Mouse (Mus musculus): ENCODE results near the gene Epb41l1. TPM values are rescaled to one million over a fixed set of nuclear protein-coding genes. Genes with fewer than 3 reads are reported as not detected.

The Epb41l1 gene
- polyA plus RNA-seq, 1 experiment from 2014 or later: 2.5 TPM

DNA sequence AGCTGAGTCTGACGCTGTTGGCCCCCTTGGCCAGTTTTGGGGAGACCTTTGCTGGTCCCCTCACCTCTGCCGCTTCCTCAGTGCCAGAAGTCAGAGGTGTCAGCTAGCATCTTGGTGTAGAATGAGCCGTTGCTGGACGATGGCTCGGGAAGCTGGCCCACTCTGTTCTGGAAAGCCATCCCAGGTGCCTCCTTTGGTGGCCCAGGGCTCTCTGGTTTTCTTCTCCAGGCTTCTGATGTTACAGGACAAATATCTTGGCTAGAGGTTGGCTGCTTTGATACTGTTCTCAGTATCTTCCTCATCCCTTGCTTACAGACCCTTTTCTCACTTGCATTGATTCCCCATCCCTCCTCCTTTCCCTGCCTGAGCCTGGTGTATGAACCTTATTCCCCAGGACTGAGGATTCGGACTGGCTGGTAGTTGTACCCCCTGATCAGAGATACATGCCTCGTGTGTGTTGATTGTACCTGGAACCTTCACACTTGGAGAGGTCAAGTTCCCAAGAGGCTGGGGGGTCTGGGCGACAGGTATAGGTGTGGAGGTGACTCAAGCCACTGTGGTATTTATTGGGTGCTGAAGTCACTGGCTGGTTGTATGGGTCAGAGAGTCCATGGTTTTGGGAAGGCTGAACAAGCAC lies 55.5 kb downstream of the Epb41l1 start:
- Histone ChIP-seq H3K36me3 (no peaks in the 10 kb centered on the region), H3K27ac (peak overlapping the region; percentile 76), H3K27me3 (no peaks in the 10 kb centered on the region), H3K4me2 (peak overlapping the region; percentile 86), H3K4me3 (replicated peaks) (peak overlapping the region; percentile 66), H3K9me3 (no peaks in the 10 kb centered on the region), H3K9ac (replicated peaks) (peak overlapping the region; percentile 91), H3K4me1 (replicated peaks) (peaks cover 30% of the 10 kb centered on the region)
- ATAC-seq (ENCODE audit: insufficient number of reproducible peaks, insufficient read depth, low FRiP score, low TSS enrichment, low read depth): no peak
- 19% methylated on average over 8 of the region's 8 CpGs for WGBS

GRCm38 (mm10) chr2:156476748-156477151 lies 56.0 kb downstream of the Epb41l1 start:
- H3K4me3 ChIP-seq (replicated peaks): peak overlapping the region; percentile 66; the same call in 1 of the 2 replicates

DNA sequence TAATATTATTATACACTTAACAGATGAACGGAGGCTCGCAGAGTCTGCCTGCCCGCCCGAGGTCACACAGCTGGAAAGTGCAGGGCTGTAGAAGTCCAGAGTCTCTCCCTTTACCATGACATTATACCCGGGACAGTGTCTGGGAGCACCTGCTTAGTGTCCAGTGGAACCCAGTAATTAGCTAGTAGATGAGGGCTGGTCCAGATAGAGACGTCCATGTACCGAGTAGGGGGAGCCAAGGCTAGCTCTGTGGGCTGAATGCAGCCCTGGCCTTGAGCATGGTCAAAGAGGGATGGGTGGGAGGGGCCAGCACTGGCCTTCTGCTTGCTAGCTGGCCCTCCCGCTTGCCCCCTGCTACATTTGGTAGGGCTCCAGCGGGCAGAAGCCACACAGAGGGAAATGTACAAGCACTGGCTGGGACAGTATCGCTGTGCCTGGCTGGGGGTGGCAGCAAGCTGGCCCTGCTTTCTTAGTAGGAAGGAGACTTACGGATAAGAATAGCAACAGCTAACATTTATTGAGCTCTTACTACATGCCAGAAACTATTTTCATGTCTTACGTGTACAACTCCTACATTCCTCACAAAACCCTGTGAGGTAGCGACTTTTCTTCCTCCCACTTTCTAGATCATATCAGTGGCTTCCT lies 57.5 kb downstream of the Epb41l1 start:
- peaks cover 30% of the 10 kb centered on the region for H3K4me1 ChIP-seq (replicated peaks)
- no peak overlapping the region for H3K4me2 ChIP-seq
- WGBS: 84% methylated on average over 13 of the region's 13 CpGs
- no peaks in the 10 kb centered on the region for H3K27me3 ChIP-seq
- H3K36me3 ChIP-seq: no peaks in the 10 kb centered on the region
- no peak overlapping the region for H3K9ac ChIP-seq (replicated peaks)
- H3K9me3 ChIP-seq: no peaks in the 10 kb centered on the region
- no peak overlapping the region for H3K4me3 ChIP-seq (replicated peaks)
- no peak overlapping the region for H3K27ac ChIP-seq
- ATAC-seq (ENCODE audit: insufficient number of reproducible peaks, insufficient read depth, low FRiP score, low TSS enrichment, low read depth): no peak

More at GRCm38 (mm10) chr2:156476748-156477151, 56.0 kb downstream of the Epb41l1 start:
- Histone ChIP-seq H3K27me3 (no peaks in the 10 kb centered on the region), H3K4me2 (peak overlapping the region; percentile 86), H3K9me3 (no peaks in the 10 kb centered on the region), H3K27ac (no peak overlapping the region), H3K4me1 (replicated peaks) (peaks cover 30% of the 10 kb centered on the region), H3K36me3 (no peaks in the 10 kb centered on the region), H3K9ac (replicated peaks) (no peak overlapping the region)
- ATAC-seq (ENCODE audit: insufficient number of reproducible peaks, insufficient read depth, low FRiP score, low TSS enrichment, low read depth): no peak
- WGBS: 18% methylated on average over 5 of the region's 5 CpGs

DNA sequence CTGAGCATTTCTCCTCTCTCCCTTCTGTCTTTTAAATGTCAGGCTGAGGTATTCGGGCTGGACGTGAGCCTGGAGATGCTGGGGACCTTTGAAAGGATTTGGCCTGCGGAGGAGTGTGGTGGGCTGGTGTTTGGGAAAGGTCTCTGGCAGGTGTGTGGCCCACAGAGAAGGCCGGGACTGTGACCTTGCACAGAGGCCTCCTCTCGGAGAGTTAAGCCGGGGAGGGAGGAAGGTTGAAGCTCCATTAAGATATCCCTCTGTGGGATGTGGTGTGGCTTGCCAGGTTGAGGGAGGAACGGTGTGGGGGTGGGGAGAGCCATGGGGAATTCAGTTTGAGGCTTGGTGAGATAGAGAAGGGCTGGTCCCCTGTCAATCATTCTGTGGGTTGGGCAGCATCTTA lies 59.1 kb downstream of the Epb41l1 start:
- Histone ChIP-seq H3K27ac (no peak overlapping the region), H3K4me1 (replicated peaks) (peaks cover 18% of the 10 kb centered on the region), H3K36me3 (no peaks in the 10 kb centered on the region), H3K9ac (replicated peaks) (no peak overlapping the region), H3K4me2 (no peak overlapping the region), H3K4me3 (replicated peaks) (no peak overlapping the region), H3K9me3 (no peaks in the 10 kb centered on the region; the same call in 1 of the 2 replicates), H3K27me3 (0 out of 2 replicates have a peak, but pooled peaks cover 4% of the 10 kb centered on the region)
- ATAC-seq (ENCODE audit: insufficient number of reproducible peaks, insufficient read depth, low FRiP score, low TSS enrichment, low read depth): no peak
- WGBS: 70% methylated on average over 7 of the region's 7 CpGs

GRCm38 (mm10) chr2:156480267-156480666 lies 59.6 kb downstream of the Epb41l1 start:
- H3K36me3 ChIP-seq: no peaks in the 10 kb centered on the region
- 78% methylated on average over 7 of the region's 7 CpGs for WGBS
- 0 out of 2 replicates have a peak, but pooled peaks cover 4% of the 10 kb centered on the region for H3K27me3 ChIP-seq
- no peak overlapping the region for H3K27ac ChIP-seq
- no peak overlapping the region for H3K9ac ChIP-seq (replicated peaks)
- no peaks in the 10 kb centered on the region; the same call in 1 of the 2 replicates for H3K9me3 ChIP-seq
- H3K4me3 ChIP-seq (replicated peaks): no peak overlapping the region
- H3K4me1 ChIP-seq (replicated peaks): peaks cover 15% of the 10 kb centered on the region
- H3K4me2 ChIP-seq: no peak overlapping the region
- ATAC-seq (ENCODE audit: insufficient number of reproducible peaks, insufficient read depth, low FRiP score, low TSS enrichment, low read depth): no peak

GRCm38 (mm10) chr2:156482299-156482698 lies 61.6 kb downstream of the Epb41l1 start:
- Histone ChIP-seq H3K4me3 (replicated peaks) (no peak overlapping the region), H3K4me1 (replicated peaks) (peaks cover under 1% of the 10 kb centered on the region; the same call in 1 of the 2 replicates), H3K9ac (replicated peaks) (no peak overlapping the region), H3K27ac (no peak overlapping the region), H3K4me2 (no peak overlapping the region), H3K9me3 (no peaks in the 10 kb centered on the region; the same call in 1 of the 2 replicates), H3K36me3 (no peaks in the 10 kb centered on the region), H3K27me3 (0 out of 2 replicates have a peak, but pooled peaks cover 4% of the 10 kb centered on the region)
- no peak for ATAC-seq (ENCODE audit: insufficient number of reproducible peaks, insufficient read depth, low FRiP score, low TSS enrichment, low read depth)
- 34% methylated on average over 13 of the region's 13 CpGs for WGBS

DNA sequence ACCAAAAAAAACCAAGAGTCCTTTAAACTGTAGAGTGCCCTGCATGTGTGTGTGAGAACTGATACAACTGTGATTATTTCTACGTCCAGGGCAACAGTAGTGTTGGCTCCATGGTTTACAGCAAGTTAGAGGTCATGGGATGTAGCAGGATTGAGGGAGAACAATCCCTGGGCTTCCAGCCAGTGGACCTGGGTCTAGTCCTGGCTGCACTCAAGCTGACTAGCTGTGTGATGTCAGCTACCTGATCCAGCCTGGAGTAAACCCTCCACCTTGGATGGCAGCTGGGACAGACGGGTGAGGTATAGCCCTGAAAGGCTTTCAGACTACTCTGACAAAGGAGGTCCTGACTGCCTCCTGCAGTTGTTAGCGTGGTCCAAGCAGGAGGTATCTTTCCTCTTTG lies 62.1 kb downstream of the Epb41l1 start:
- no peaks in the 10 kb centered on the region; the same call in 1 of the 2 replicates for H3K9me3 ChIP-seq
- no peak for ATAC-seq (ENCODE audit: insufficient number of reproducible peaks, insufficient read depth, low FRiP score, low TSS enrichment, low read depth)
- 0 out of 2 replicates have a peak, but pooled peaks cover 4% of the 10 kb centered on the region for H3K27me3 ChIP-seq
- H3K4me3 ChIP-seq (replicated peaks): no peak overlapping the region
- no peak overlapping the region for H3K4me2 ChIP-seq
- H3K27ac ChIP-seq: no peak overlapping the region
- WGBS: 93% methylated on average over 3 of the region's 3 CpGs
- no peak overlapping the region for H3K9ac ChIP-seq (replicated peaks)
- no peaks in the 10 kb centered on the region for H3K4me1 ChIP-seq (replicated peaks)
- H3K36me3 ChIP-seq: no peaks in the 10 kb centered on the region

DNA sequence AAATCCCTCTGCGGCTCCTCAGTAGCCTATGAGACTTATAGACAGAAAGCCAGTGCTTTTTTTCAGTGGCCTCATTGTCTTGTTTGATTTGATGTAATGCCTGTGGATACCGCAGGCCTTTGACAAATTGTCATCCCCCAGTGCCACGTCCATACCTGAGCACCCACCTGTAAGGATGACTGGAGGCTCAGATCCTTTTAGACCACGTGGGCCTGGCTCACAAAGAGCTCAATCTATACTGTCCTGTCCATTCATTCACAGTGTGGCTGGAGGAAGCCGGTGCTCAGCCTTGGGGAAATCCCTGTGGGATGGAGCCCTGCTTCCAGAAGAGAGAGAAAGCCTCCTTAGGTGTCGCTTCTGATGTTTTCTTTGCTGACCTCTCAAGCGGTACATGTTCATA lies 62.5 kb downstream of the Epb41l1 start:
- Histone ChIP-seq H3K27me3 (0 out of 2 replicates have a peak, but pooled peaks cover 4% of the 10 kb centered on the region), H3K4me2 (no peak overlapping the region), H3K4me1 (replicated peaks) (no peaks in the 10 kb centered on the region), H3K27ac (no peak overlapping the region), H3K9ac (replicated peaks) (no peak overlapping the region), H3K9me3 (no peaks in the 10 kb centered on the region; the same call in 1 of the 2 replicates), H3K4me3 (replicated peaks) (no peak overlapping the region), H3K36me3 (no peaks in the 10 kb centered on the region)
- no peak for ATAC-seq (ENCODE audit: insufficient number of reproducible peaks, insufficient read depth, low FRiP score, low TSS enrichment, low read depth)
- 89% methylated on average over 7 of the region's 7 CpGs for WGBS

GRCm38 (mm10) chr2:156486086-156486751 lies 65.5 kb downstream of the Epb41l1 start:
- Histone ChIP-seq H3K27me3 (0 out of 2 replicates have a peak, but pooled peaks cover 4% of the 10 kb centered on the region), H3K4me3 (replicated peaks) (no peak overlapping the region), H3K36me3 (no peaks in the 10 kb centered on the region), H3K9ac (replicated peaks) (no peak overlapping the region), H3K9me3 (no peaks in the 10 kb centered on the region; the same call in 1 of the 2 replicates), H3K4me1 (replicated peaks) (no peaks in the 10 kb centered on the region), H3K4me2 (no peak overlapping the region), H3K27ac (no peak overlapping the region)
- ATAC-seq (ENCODE audit: insufficient number of reproducible peaks, insufficient read depth, low FRiP score, low TSS enrichment, low read depth): no peak
- 90% methylated on average over 12 of the region's 12 CpGs for WGBS

DNA sequence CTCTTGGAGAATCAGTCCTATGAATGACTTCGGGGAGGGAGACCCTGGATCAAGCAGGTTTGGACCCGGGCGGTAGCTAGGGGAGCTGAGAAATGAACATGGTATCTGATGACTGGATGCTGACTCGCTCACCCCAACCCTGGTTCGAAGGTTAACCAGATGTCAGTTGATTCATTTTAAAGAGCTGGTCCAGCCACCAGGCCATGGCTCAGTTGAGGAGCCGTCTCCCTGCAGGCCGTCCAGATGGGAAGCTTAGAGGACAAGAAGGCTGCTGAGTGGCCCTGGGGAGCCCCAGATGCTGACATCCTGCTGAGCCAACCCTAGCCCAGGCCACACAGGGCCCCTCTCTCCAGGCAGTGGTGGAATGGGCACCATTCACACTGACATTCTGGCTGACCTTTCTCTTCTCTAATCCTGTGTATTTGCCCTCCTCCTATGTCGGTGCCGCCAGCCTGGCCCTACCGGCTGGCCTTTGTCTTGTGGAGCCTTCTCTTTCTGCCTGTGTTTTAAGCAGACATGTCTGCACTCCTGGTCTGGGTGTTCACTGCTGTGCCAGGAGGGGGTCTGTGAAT lies 67.0 kb downstream of the Epb41l1 start:
- no peak overlapping the region for H3K4me2 ChIP-seq
- H3K27ac ChIP-seq: no peak overlapping the region
- H3K36me3 ChIP-seq: no peaks in the 10 kb centered on the region
- WGBS: 78% methylated on average over 10 of the region's 10 CpGs
- no peak overlapping the region for H3K9ac ChIP-seq (replicated peaks)
- no peaks in the 10 kb centered on the region; the same call in 1 of the 2 replicates for H3K9me3 ChIP-seq
- H3K27me3 ChIP-seq: 0 out of 2 replicates have a peak, but pooled peaks cover 4% of the 10 kb centered on the region
- H3K4me3 ChIP-seq (replicated peaks): no peak overlapping the region
- ATAC-seq (ENCODE audit: insufficient number of reproducible peaks, insufficient read depth, low FRiP score, low TSS enrichment, low read depth): no peak
- H3K4me1 ChIP-seq (replicated peaks): no peaks in the 10 kb centered on the region
